Mouse (Mus musculus) WW6 (cell line): Measurements from ENCODE around the gene Uqcc3.
"Not testable (repeated sequence)": the region's sequence is repeated elsewhere in the genome, so short reads cannot be mapped to it uniquely, and the experiment has no call there.

Experiments used
- DNase-seq: peaks from one replicate; pipeline ENCODE4 v3.0.0-alpha.2; 2013; ENCODE audit warnings: low read depth, low spot score

Gene Uqcc3

GRCm38 (mm10) chr19:8850402-8850901 lies 30.3 kb downstream of the Uqcc3 start, which contains the start of gene Lrrn4cl:
Lrrn4cl (plus strand) TSS chr19:8850768.
- no peak for DNase-seq

- DNase-seq: no peak
Observed at GRCm38 (mm10) chr19:8848356-8848755, 32.4 kb downstream of the Uqcc3 start.

GRCm38 (mm10) chr19:8844371-8845129 lies 36.2 kb downstream of the Uqcc3 start:
- DNase-seq: no peak

GRCm38 (mm10) chr19:8842961-8843360 lies 37.8 kb downstream of the Uqcc3 start:
- DNase-seq: no peak

- no peak for DNase-seq
Observed at GRCm38 (mm10) chr19:8841012-8841411, 39.7 kb downstream of the Uqcc3 start.

- DNase-seq: no peak
Observed at GRCm38 (mm10) chr19:8839908-8840791, 40.6 kb downstream of the Uqcc3 start.

- DNase-seq: no peak
Observed at GRCm38 (mm10) chr19:8839103-8839907, 41.4 kb downstream of the Uqcc3 start, which contains the start of gene Gng3. Gng3 (minus strand) TSS chr19:8839194.

GRCm38 (mm10) chr19:8838041-8838730 lies 42.5 kb downstream of the Uqcc3 start:
- no peak for DNase-seq

- no peak for DNase-seq
Observed at GRCm38 (mm10) chr19:8837251-8837791, 43.4 kb downstream of the Uqcc3 start, which contains the start of gene Bscl2. Bscl2 (plus strand) TSS chr19:8837467.

- DNase-seq: not testable (repeated sequence)
Observed at GRCm38 (mm10) chr19:8836327-8836726, 44.4 kb downstream of the Uqcc3 start.

- DNase-seq: no peak
Observed at GRCm38 (mm10) chr19:8832971-8833370, 47.8 kb downstream of the Uqcc3 start.

- DNase-seq: no peak
Observed at GRCm38 (mm10) chr19:8831262-8831661, 49.5 kb downstream of the Uqcc3 start.

- DNase-seq: no peak
Observed at GRCm38 (mm10) chr19:8830664-8831063, 50.1 kb downstream of the Uqcc3 start.
